Mouse (Mus musculus) T-helper 2 cell (primary cell): ENCODE measurements at regions not wholly inside any gene's neighbourhood (a gene's known extent, or its start where the extent isn't known, plus 50 kb on each side); places are given as distances from the start of the nearest gene placed in this dataset.

Experiments
- in situ Hi-C: fragments of 300-600 bp; cut with MboI, MseI; formaldehyde crosslinking; loops from one replicate; pipeline ENCODE4 v1.15.1; 2025; ENCODE audit warnings: high pct_unique_total_duplicates

DNA sequence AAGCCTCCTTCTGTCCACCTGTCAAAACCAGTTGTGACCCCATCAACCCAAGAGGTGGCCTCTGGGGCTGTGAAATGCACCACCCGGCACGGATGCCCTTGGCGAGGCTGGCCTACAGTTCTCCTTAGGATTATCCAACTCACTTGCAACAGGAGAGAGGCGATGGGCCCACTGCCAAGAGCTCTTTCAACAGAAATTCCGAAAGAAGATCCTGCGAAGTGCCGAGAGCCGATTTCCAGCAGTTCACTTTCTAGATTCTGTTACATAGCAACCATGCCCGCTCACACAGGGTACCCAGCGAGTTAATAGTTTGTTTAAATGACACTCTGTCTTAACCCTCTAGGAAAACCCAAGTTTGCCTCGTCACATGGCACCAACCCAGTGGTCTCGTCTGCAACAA is 234.8 kb upstream of the Kazn start:
- in situ Hi-C loops: no loop called here

DNA sequence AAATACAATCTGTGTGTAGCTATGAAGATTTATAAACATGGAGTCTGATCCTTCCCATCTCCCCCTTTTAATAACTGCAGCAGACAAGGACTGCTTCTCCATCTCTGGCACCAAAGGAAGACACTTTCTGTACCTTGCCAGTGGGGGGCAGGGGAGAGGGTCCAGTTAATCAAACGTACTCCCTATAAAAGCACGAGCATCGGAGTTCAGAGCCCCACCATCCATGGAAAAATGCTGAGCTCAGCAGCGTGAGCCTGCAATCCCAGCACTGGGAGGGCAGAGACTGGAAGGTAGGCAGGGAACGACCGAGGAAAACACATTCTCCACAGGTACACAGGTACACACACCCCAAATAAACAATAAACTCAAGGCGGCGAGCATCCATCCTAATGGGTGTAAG is 234.1 kb upstream of the Kazn start:
- in situ Hi-C loops: no loop called here

DNA sequence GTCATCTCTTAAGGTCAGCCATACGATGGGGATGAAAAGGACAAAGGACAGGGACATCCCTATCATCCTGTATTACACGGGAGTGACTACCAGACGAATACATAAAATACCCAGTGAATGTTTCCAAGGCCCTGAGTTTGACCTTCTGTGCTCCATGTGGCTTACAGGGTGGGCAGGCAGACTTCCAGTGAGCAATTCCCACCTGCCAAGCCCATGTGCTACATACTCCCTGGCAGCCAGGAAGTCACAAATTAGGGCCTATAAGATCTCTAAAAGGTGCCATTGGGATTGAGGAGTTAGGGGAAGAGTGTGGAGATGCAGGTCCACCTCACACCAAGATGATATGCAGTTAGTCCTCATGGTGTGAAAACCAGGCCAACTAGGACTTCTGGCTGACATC is 233.1 kb upstream of the Kazn start:
- in situ Hi-C loops: no loop called here

DNA sequence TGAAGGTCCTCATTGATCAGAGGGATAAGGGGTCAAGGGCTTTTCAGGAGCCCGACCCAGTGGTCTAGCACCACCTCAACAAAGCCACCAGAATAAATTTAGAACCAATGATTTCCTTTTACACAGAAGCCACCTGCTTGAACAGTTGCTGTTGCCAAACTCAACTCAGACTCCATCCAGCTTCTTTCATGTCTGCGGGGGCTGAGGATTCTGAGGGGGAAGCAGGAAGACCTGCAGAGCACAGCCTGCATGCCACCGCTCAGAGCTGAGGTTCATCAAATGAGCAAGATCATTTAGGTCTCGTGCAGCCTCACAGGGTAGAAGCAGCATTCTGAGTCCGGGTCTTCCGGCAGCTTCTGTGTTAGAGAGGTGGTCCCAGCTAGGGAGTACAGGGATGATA is 231.6 kb upstream of the Kazn start:
- in situ Hi-C loops: no loop called here

DNA sequence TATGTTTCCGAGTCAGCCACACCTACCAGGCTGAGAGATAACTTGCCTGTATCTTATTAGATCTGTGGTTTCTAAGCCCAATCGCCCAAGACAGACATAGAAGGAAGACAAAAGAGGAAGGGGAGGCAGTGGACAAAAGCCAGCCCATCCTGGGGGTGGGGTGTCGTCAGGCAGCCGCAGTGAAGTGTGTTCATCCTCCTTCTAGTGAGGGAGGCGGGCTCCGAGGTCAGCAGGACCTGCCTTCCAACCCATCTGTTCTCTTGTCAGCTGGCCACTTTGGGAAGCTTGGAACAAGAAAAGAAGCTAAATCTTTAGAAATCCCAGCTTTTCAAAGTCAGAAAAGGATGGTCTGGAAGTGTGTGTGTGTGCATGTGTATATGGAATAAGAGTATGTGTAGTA is 228.7 kb upstream of the Kazn start:
- in situ Hi-C loops: no loop called here

DNA sequence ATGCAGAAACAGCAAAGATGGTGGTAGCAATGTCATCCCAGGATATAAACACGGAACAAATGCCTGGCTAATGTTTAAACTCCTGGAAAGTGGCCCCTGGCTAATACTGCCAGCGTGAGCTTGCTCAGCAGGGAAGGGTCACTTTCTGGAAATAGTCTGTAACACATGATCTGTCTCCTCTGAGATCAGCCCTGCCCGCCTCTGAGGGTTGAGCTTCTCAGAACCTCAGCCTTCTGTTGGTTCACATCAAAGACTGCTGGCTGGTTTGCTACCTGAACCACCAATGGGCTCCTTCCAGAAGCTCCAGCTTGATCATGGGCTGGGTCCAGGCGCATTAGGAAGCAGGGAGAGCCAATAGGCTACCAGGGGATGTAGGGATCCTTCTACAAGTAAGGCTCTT is 226.0 kb upstream of the Kazn start:
- in situ Hi-C loops: no loop called here

DNA sequence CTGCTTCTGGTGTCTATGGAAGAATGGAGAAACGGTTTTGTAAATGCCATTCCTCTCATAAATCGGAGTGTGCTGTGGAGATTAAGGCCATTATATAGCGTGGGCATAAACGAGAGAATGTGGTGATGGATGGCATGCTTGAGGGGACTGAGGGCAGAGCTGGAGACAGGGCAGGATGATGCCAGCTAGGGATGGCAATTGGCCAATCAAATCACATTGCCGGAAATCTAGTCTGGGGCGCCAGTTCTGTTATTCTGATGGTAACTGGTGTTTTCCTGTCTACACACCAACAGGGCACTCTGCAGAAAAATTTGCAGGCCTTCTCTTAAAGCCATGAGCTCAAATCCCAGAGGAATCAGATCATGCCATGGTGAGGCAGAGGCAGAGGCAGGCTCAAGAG is 224.9 kb upstream of the Kazn start:
- in situ Hi-C loops: no loop called here

DNA sequence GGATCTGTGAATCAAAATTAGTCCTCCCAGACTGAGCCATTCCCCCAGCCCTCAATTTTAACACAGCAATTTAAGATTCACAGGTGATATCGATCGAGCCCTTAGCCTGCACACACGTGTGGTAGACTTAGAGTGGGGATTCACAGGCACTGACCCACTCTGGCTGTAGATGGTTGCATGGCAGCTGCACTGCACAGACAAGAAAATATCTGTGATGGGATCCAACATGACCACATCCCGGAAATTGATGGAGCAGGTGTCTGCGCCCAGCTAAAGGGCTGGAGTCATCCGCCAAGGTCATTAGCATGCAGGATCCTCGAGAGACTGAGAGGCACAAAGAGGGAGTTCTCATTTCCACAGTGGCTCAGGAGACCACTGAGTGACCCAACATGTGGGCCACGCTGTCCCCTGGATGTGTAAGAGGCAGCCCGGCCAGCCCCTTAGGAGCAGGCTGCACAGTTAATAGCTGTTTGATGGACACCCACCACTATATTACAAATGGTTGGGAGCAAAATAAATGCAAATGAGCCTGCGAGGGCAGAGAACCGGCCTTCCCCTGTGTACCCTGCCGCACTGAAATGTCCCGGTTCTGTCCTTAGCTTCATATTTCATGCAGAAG is 221.4 kb upstream of the Kazn start:
- in situ Hi-C loops: no loop called here

DNA sequence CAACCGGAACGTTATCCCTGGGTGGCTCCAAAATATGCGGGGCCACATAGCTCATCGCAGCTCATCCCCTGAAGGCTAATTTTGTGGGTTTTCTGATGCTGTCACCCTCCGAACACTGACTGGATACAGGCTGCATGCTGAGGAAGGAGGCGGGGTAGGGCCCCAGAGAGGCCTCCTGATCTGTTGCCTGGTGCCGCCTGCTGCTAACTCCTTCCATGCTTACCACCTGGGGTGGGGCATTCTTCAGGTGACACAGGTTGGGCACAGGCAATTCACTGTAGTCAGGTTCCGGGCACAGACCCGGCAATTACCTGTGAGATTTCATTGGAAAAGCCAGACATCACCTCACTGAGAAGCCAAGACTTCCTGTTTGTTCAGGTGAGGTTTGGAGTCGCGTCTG is 213.4 kb upstream of the Kazn start:
- in situ Hi-C loops: no loop called here

DNA sequence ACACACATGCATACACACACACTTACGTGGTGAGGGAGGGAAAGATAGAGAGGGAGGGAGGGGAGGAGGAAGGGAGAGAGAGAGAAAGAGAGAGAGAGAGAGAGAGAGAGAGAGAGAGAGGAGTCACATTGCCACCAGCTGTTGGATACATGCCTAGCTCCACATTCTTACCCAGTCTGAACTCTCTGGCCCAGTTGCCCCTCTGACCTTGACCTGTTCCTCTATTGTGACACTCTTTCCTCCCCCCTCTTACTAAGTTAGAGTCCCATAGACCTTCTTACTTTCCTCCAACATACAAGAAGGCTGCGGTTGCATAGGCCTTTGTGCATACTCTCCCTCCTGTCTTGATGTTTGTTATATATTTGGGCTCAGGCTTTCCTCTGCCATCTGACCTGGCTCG is 211.7 kb upstream of the Kazn start:
- in situ Hi-C loops: no loop called here

DNA sequence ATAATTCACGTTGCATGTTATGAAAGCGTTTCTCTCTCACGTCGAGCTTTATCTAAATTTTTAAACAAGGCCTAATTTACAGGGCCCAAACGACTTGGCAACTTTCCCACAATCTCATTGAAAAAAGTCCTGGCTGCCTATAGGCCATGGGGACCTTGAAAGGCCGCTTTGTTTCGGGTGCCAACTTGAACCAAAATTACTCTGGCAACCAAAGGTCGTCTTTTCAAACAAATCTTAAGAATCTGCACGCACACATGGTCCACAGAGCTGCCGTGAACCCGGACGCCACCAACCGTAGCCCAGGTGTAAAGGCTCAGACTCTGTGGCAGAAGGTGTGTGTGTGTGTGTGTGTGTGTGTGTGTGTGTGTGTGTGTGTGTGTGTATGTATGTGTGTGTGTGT is 210.5 kb upstream of the Kazn start:
- in situ Hi-C loops: no loop called here

DNA sequence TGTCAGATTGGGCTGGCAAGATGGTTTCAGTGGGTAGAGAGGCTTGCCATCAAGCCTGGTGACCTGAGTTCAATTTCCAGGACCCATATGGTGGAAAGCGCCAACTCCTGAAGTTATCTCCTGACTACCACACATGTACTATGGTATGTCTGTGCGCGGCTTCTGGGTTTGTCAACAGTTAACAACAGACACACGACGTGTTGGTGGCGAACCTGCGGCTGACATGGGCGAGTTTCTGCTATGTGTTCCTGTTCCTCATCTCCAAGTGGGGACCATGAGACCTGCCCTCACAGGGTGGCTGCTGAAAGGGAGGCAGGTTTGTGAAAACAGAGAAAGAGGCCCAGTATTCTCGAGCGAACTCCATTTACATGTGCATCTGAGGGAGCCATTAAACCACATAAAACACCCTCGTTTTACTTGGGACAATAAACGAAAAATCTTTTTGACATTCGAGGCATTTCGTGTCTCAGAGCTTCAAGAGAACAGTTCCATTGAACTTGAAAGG is 210.0 kb upstream of the Kazn start:
- in situ Hi-C loops: no loop called here

DNA sequence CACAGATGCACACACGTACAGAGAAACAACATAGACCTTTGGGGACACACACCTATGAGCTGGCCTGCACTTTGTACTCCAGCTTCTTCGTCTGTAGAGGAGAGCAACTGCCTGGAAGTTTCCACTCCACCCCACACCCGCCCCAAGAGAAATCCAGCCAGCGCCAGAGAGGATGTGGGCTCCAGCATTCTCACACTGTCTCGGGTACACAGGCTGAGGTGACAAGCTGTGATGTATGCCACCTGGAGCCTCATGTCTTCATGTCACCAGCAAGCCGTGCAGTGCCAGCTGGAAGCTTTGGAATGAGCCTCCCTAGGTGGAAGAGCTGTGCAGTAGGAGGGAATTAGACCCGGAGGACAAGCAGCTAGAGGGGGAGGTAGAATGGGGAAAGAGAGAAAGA is 208.3 kb upstream of the Kazn start:
- in situ Hi-C loops: no loop called here

DNA sequence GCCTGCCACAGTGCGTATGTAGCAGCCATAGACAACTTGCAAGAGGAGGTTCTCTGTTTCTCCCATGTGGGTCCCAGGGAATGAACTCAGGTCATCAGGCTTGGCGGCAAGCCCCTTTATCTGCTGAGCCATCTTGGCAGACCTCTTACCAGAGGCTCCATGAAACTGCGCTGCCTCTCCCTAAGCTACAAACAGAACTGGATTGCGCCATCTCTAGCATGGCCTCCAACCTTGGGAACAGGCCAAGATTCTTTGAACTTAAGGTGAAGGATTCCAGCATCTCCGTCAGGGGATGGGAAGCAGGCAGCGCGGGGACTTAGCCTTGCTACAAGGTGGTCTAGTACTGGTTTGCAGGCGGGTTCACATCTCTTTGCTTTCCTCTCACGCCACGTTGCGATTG is 201.8 kb upstream of the Kazn start:
- in situ Hi-C loops: no loop called here

DNA sequence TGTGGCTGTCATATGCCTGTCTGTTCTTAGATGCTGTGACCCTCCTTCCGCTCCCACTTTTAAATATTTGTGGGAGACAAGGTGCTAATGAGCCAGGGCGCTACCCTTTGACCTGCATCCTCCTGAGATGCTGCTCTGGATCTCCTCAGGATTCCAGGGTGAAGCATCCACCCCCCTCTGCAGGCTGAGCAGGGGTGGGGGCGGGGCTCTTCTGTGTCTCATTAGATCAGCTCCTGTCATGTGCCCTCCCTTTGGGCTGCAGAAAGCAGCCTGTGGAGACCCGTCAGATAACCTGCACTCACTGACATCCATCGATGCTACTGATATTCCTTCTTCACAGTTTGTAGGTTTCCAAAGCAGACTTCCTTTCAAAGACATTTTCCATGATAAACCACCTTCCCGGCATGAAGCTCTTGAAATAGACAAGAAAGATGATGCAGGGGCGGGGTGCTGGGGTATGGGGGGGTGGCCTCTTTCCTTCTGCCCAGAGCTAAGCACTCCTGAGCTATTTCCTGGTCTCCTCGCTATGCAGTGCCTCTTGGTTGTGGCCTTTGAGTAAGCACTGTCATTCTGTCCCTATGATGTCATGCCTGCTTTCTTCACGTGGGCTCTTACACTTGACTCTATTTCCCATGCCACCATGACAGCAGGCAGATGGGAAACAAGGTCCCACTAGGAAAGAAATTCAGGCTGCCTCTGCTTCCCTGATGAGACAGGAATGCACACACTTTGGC is 200.4 kb upstream of the Kazn start:
- in situ Hi-C loops: no loop called here

DNA sequence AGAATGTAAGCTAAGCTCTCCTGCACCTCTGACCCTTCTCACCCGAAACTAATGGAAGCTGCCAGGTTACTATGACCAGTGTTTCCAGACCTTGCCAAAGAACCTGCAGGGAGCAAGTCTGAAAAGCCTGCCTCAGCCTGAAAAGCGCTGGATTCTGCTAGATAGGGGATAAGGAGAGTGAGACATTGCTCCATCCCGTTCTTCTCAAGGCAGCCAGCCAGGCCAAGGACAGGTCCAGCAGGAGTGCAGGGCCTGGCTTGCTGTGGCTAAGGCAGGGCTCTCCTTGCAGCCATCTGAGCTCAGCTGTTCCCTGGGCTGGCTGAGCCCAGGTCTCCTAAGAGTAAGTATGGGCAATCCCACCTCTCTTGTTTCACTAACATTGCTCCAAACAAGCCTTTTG is 185.4 kb upstream of the Kazn start:
- in situ Hi-C loops: no loop called here

DNA sequence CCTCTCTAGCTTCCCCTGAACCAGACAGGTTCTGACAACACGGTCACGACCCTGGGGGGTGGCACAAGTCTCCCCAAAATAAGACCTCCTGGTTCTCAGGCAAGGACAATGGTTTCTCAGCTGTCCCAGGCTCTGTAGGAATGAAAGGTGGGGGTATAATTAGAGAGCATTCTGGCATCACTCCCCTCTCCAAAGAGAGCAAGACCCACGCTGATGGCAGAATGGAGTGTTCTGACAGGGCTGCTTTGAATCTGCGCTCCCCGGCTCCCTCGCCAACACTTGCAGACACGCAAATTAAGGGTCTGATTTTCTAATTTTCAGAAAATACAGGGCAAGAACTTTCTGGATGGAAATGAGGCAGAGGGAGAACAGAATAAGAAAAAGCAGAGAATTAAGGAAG is 181.2 kb upstream of the Kazn start:
- in situ Hi-C loops: no loop called here

DNA sequence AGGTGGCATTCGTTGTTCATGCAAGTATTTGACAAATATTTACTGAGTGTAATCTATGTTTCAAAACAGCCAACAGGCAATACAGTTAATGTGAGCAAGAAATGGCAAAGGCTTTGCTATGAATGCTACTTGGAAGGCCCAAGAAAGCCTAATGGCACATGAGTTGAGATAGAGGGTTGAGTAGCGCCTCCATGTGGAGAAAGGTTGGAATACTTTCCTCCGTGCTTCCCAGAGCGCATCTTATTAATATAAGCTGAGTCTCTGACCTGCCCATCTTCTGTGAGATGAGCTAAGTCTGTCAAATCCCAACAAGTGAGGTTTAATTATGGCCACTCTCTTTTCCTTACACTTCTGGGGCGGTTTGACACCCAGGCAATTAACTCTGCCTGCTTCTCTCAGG is 175.7 kb upstream of the Kazn start:
- in situ Hi-C loops: no loop called here

DNA sequence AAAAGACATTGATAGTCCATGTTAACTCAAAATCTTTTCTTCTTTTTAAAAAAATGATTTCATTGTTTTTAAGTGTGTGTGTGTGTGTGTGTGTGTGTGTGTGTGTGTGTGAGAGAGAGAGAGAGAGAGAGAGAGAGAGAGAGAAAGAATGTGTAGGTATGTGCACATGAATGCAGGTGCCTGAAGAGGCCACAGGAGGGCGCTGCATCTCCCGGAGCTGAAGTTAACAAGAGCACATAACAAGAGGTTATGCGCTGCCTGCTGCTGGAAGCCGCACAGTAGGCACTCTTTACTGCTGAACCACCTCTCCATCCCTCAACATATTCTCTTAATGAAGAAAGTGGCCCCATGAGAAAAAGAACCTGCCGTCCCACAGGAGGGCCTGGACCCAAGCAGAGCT is 172.6 kb upstream of the Kazn start:
- in situ Hi-C loops: no loop called here

DNA sequence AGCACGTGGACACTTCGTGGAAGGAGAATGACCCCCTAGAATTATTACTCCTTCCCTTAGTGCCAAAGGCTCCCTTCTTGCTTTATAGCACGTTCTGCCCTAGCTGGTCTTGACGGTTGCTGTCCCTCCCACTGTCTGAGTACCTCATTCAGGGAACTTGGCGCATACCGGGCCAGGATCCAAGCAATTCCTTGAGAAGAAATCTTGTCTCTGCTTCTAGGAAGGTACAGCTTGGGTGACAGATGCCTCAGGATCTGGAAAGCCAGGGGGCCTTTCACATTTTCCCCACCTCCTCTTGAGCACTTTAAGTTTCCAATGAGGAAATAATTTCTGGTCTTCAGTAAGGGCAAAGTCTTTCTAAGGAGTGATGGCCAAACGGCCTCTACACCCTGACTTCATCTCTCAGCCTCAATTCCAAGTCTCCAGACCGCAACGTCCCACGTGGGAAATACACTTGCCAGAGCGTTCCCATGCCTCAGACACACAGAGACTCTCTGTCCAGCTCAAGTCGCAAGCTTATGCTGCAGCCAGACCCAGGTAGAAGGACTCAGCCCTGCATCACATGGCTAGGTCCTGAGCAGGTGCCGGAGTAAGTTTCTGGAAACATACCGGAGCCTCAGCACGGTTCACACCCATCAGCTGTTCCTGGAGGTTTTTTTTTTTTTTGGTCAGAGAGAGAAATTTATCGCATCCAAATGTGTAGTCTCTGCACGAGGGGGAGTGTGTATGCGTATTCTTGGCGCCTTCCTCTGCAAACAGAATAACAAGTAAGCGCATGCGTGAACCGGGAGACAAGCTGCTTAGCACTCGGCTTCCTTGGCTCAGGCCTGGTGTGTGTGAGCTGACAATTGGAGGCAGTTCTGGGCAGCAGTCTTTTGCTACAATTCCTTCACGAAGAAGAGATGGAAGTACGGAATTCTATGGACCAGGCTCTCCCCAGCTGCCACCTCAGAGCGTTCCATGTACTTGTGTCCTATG is 171.7 kb upstream of the Kazn start:
- in situ Hi-C loops: no loop called here

DNA sequence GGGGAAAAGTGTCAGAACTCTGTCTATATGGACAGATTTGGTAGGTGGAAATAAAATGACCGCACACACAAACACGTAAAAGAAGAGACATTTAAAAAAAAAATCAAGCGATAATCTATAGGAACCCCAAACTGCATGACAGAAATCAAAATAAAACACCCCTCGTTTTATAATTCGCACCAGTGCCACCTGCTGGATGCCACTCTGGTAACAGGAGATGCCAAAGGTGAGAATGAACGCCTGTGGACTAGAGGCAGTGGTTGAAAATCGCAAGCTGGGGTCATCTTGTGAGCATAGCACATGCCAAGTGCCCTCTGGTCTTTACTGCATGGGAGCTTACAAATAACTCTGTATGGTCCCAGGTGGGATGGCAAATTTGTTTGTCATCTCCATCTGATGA is 158.7 kb upstream of the Kazn start:
- in situ Hi-C loops: no loop called here

DNA sequence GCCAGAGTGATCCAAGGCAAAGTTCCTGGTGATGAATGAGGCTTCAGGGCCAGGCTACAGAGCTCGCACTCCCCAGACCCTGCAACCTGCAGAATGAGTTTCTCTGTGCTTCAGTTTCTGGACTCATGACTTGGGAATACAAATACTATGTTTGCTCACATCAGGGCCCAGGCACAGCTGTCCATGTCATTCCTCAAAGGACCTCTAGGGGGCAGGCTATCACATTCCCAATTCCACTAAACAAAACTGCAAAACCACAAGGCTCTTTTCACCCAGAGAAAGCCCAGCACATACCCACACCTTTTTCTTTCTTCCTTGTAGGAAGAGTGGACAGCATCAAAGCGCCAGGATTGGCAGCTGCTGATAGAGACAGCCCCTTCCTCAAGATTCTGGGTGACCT is 153.7 kb upstream of the Kazn start:
- in situ Hi-C loops: no loop called here
